Mouse (Mus musculus) cortical plate, adult 2 months (tissue): ENCODE data around the gene Txndc9.

Experiments
- CTCF ChIP-seq: fragments of 200-500 bp; IDR thresholded peaks from 2 replicates; pipeline ENCODE4 v1.5.1; 2011; ENCODE audit warnings: mild to moderate bottlenecking, control low read depth, low read length; ENCODE audit not compliant: insufficient read depth; ENCODE audit errors: extremely low read depth
- POLR2A ChIP-seq: fragments of 200-500 bp; IDR thresholded peaks from 2 replicates; pipeline ENCODE4 v1.6.1; 2011; ENCODE audit warnings: mild to moderate bottlenecking, low read length, control low read depth; ENCODE audit not compliant: insufficient read depth; ENCODE audit errors: extremely low read depth

DNA sequence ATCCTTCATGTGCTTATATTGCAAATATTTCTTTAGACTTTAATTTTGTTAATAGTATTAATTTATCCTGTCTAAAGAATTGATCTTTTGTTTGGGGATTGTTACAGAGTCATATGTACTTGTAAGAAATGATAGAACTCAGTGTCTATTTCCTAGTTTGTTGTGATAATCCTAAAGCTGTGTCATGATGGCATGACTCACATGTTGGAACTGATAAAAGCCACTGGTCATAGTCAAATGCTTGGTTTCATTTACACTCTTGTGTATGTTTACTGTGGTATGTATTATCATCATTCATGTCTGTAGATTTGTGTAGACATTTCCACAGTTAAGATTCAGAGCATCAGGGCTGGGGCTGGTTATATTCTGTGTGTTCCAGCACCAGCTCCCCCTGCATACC is 14.8 kb upstream of the Txndc9 start:
- TF ChIP-seq POLR2A (no peak), CTCF (no peak)
